Mouse (Mus musculus) T-helper 1 cell (primary cell): Measurements from ENCODE around the gene Ifit1bl2.
"Not testable (repeated sequence)": the region's sequence is repeated elsewhere in the genome, so short reads cannot be mapped to it uniquely, and the experiment has no call there.

Experiments used
- in situ Hi-C: fragments of 300-600 bp; cut with MboI, MseI; formaldehyde crosslinking; loops from one replicate; pipeline ENCODE4 v1.15.1; 2025; ENCODE audit warnings: high pct_unique_total_duplicates

Gene Ifit1bl2

DNA sequence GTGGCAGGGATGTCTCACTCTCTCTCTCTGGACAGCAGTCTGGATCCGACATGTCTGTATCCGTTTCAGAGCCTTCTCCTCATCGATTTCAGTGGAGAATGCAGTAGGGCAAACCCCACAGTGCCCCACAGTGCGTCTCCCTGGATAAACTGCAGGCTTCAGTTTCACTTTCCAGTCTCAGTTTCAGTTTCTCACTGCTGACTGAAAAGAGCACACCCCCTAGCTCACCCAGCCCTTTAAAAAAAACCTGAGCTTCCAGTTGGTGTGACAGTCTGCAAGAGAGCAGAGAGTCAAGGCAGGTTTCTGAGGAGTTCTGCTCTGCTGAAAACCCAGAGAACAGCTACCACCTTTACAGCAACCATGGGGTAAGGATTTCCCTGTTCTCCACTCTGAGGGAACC, at the start of gene Ifit1bl2, which contains the start of gene Ifit1:
Gene Ifit1bl2 (minus strand): TSS at position 121 of the 400 bp plus-strand sequence.
Gene Ifit1 (plus strand): TSS at position 249 of the 400 bp plus-strand sequence.
- in situ Hi-C loops = no loop called here

DNA sequence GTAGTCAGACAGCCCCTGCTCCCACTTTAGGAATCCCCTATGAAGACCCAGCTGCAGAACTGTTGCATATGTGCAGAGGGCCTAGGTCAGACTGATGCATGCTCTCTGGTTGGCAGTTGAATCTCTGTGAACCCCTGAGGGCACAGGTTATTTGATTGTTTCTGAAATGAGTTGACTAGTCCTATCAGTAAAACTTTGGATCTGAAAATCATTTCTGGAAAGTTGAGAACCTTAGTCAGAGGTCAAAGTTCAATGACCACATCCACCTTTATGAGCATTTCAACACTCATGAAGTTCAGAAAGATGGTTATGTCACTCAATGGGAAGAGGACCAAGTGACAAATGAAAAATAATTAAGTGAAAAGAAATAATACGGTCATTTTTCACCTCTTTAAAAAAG, 45.0 kb upstream of the Ifit1bl2 start:
- in situ Hi-C loops = loop anchor here (10.0 kb wide), 1 partner anchor 199 kb away; no protein-coding TSS in a partner anchor

DNA sequence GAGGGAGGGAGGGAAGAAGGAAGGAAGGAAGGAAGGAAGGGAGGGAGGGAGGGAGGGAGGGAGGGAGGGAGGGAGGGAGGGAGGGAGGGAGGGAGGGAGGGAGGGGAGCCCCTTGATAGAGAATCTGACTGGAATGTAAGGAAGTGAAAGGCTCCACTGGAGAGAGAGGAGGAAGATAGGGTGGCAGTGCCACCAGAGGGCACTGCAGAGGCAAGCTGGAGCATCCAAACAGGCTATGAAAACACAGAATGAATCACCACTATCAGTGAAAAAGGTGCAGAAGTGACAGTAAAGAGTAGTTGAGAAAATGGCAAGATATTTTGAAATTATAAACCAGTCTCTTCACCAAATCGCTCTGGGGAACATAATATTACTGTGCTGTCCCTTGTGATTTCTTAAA, 44.3 kb upstream of the Ifit1bl2 start:
- in situ Hi-C loops = loop anchor here (5.0 to 10.0 kb wide), 2 partner anchors 72 to 200 kb away; no protein-coding TSS in a partner anchor

DNA sequence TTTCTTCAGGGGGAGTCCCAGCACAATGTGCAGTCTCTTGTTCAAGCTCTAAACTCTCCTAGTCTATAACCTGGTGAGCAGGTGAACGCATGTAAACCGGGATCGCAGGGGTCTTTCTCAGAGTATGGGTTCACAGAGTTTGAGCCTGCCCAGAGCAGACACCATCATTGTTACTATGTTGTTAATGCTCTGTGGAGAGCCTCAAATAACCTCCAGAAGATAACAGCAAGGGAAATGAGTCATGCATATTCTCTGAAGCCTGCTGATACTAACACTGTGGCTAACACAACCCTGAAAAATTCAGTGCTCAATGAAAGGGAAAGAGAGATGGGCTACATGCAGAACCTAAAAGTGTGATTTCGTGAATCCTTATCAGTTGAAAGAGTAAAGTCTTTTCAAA, 37.9 kb upstream of the Ifit1bl2 start:
- in situ Hi-C loops = loop anchor here (5.0 kb wide), 1 partner anchor 239 kb away; no protein-coding TSS in a partner anchor

DNA sequence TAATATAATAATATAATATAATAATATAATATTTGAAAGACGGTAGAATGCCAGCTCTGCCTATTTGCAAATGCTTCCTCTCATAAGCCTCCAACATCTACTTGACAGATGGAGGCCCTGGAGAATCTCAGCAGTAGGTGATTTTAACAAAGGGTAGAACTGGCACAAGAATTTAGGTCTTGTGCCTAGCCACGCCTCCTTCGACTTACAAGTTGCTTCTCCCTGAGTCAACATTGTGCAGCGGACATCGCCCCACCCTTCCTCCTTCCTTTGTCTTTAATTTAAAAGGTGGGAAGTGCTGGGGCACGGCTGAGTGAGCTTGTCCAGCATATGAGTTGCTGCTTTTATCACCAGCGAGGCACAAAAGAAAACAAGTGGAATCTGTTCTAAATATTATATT, 32.9 kb upstream of the Ifit1bl2 start:
- in situ Hi-C loops = no loop called here

DNA sequence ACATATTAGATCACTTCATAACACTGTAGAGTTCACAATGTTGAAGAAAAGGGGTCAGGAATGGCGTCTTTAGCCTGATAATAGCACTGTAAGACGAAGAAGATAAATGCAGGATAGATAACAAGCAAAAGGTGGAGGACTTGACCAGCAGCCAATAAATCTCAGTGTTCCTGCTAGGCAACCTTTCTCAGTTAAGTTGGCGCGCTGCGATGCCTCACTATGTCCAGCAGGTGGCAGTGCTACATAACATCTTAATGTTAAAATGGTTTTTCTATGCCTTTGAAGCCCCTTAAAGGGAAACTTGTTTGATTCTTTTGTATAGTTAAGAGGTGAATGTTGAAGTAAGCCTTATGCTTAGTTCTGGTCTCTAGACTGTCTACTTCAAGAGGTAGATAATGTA, 25.6 kb upstream of the Ifit1bl2 start:
- in situ Hi-C loops = loop anchor here (10.0 kb wide), 1 partner anchor 121 kb away; no protein-coding TSS in a partner anchor

DNA sequence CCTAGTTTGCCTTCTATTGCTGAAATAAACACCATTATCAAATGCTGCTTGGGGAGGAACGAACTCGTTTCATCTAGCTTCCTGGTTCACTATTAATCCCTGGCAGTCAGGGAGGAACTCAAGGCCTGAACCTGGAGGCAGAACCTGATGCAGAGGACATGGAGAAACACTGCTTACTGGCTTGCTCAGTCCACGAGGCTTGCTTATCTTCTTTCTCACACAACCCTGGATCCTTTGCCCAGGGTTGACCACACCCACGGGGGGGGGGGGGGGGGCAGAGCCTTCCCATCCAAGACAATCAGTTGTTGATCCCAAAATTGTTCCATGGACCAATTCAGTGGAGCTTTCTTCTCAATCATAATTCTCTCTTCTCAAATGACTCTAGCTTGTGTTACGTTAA, 22.2 kb upstream of the Ifit1bl2 start:
- in situ Hi-C loops = loop anchor here (10.0 kb wide), 1 partner anchor 118 kb away; no protein-coding TSS in a partner anchor

DNA sequence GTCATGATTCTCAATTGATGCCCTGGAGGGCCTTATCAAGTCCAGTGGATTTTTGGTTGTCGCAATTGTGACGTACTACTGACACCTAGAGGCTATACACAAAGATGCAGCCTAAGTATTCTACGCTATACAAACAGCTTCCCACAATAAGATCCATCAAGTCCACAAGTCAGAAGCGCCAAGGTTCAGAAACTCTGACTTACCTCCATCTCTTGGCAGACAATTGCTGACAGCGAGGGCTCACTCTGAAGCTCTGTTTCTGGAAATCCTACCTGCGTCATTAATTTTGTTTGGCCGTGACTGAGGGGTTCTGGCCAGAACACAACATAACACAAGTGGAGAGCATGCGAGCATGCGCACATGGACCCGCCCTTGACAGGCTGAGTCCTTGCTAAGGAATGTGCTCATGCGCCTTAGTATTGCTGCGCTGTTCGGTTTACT, 21.5 kb upstream of the Ifit1bl2 start:
- in situ Hi-C loops = loop anchor here (10.0 kb wide), 1 partner anchor 117 kb away; no protein-coding TSS in a partner anchor

DNA sequence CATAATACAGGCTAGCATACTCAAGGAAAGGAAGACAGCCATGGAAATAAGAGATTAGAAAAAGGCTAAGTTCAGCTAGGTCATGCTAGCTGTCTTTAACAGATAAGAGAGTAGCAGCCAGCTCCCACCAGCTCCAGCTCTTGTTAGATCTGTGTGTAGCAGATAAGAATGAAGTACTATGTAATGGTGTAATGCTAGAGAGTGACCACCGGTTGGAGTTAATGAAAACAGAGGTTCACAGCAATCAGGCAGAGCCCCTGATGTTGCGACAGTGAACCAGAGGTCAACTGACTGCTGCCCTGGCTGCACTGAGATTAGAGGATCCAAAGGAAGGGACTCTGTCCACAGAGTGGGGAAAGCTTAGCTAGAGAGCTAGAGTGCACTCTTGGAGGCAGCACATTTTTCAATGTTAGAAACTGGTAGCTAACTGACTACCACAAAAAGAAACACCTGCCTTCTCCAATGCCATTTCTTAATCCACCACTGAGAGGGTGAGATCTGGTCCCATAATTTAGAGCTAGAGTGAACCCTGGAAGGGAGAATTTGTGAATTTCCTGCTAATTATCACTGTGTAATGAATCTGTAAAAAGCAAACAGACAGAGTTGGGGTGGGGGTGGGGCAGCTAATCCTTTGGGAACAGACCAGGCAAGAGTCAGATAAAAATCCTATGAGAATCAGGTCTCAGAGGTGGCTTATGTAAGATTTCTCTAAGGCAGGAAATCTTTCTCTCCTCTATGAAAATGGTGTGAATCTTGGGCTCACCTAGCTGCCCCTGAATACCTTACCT, 16.2 kb upstream of the Ifit1bl2 start:
- in situ Hi-C loops = loop anchor here (10.0 kb wide), 1 partner anchor 322 kb away; no protein-coding TSS in a partner anchor

DNA sequence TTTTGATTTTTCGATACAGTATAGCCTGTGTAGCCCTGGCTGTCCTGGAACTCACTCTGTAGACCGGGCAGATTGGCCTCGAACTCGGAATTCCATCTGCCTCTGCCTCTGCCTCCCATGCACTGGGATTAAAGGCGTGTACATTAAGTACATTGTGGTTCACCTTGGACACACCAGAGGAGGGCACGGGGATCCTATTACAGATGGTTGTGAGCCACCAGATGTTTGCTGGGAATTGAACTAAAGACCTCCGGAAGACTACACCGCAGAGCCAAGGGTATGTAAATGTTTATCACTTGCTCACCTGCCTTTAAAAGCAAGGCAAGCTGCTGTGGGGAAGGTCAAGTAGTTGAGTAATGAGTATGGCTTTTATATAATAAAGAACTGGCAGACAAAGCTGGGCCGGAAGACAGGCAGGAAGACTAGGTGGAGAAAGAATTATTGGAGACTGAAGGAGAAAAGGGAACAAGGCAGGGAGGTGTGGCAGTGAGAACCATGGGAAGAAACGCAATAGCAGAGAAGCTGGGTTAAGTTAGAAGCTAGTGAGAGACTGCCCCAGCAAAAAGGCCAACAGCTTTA, 14.8 kb upstream of the Ifit1bl2 start:
- in situ Hi-C loops = loop anchor here (10.0 kb wide), 1 partner anchor 321 kb away; no protein-coding TSS in a partner anchor

DNA sequence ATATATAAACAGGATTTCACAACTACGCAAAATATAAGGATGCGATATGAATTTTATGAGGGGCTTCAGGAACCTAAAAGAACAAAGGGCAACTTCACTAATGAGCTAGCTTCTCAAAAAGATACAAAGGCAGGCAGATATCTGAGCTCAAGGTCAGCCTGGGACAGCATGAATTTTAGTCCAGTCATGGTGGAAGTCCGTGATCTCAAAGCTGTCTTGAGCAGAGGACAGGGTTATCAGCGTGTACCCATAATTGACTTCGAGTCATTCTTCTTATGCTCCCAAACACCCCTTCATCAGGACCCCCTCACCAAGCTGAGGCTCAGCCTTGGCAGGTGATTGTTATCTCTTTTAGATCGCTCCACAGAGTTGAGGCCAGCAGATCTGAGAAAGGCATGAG, 10.5 kb upstream of the Ifit1bl2 start:
- in situ Hi-C loops = loop anchor here (10.0 kb wide), 1 partner anchor 316 kb away; no protein-coding TSS in a partner anchor

DNA sequence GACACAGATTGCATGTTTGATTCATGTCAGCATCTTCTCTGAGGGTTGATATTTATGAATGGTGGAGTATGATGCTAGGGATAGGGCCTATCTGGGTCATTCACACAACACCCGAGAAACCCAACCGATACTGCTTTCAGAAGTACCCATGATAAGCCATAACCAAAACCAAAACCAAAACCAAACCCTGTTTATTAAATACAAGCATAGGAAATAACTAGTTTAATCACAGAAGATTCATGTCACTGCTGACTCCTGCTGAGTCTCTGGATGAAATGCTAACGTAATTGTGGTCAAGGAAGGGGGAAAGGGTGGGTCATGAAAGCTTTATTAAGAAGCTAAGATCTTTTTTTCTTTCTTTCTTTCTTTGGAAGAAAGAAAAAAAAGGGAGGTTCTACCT, 9.7 kb upstream of the Ifit1bl2 start:
- in situ Hi-C loops = loop anchor here (10.0 kb wide), 1 partner anchor 315 kb away; no protein-coding TSS in a partner anchor

DNA sequence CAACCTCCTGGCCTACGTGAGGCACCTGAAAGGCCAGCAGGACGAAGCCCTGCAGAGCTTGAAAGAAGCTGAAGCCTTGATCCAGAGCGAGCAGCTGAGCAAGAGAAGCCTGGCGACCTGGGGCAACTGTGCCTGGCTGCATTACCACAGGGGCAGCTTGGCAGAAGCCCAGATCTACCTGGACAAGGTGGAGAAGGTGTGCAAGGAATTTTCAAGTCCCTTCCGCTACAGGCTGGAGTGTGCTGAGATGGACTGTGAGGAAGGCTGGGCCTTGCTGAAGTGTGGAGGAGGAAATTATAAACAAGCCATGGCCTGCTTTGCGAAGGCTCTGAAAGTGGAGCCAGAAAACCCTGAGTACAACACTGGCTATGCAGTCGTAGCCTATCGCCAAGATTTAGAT, 7.1 kb upstream of the Ifit1bl2 start:
- in situ Hi-C loops = not testable (repeated sequence)

DNA sequence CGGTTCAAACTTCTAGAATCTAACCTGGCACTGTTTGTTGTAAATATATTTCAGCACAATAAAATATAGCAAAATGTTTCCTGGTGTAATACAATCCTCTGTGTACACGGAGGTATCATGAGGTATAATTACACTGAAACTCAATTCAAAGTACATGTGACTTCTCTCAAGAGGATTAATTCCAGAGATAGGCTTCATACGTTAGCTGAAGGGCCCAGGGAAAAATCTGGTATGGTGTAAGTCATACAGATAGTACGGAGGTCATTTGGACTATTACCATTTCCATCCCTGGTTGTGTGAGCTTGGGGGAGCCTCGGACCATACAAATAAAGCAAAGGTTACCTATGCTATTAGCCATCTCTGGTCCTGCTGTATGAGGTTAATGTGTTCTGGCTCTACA, 2.1 kb upstream of the Ifit1bl2 start:
- in situ Hi-C loops = no loop called here

DNA sequence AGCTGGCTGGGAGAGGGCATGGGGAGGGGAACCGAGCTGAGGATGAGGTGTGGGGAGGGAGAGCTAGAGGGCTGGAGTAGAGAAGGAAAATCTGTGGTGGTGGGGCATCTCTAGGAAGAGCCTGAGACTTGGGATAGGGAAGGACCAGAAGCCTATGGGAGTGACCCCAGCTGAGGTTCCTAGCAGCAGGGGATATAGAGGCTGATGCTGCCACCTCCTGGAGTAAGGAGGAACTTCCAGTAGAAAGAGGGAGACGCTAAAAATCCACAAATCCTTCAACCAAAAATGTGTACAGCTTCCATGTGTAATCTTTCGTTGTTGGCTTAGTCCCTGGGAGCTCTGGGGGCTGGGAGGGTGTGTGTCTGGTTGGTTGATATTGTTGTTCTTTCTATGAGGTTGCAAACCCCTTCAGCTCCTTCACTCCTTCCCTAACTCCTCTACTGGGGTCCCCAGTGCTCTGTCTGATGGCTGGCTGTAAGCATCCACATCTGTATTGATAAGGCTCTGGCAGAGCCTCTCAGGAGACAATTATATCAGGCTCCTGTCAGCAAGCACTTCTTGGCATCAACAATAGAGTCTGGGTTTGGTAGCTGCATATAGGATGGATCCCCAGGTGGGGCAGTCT, 3.5 kb downstream of the Ifit1bl2 start:
- in situ Hi-C loops = loop anchor here (5.0 kb wide), 1 partner anchor 85 kb away; the partner anchor contains the start of gene Ifit2

DNA sequence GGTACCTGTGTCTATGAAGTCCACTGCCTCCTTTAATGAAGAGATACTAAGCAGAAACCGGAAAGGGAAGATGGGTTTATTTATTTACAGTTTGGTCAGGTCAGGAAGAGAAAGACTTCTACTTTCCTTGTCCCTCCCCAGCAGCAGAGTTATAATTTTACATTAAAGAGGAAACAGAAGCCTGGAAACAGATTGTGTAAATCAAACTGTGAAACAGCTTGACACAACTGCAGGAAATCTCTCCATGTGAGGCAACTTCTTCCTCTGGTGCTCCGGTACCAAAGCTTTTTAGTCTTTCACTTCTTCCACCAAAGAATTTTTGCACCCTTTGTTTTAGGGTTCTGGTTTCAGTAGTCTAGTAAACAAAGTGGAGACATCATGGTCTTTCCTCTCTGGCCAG, 7.1 kb downstream of the Ifit1bl2 start:
- in situ Hi-C loops = no loop called here

DNA sequence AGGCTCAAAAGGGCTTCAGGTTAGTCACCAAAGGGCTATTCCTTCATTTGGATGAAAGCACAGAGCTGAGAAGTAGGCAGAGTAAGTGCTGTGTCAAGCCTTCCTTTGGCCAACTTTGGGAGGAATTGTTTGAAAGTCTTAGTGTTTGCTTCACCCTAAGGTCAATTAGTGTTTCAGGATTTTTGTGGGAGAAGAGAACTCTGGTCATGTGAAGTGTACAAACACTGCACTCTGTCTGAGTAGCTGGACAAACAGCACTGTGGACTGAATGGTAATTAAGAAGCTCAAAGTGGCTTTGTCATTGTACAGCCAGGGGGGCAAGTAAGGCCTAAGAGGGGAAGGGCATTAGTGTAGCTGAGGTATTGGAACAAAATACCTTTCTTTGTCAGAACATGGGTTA, 9.1 kb downstream of the Ifit1bl2 start:
- in situ Hi-C loops = no loop called here

DNA sequence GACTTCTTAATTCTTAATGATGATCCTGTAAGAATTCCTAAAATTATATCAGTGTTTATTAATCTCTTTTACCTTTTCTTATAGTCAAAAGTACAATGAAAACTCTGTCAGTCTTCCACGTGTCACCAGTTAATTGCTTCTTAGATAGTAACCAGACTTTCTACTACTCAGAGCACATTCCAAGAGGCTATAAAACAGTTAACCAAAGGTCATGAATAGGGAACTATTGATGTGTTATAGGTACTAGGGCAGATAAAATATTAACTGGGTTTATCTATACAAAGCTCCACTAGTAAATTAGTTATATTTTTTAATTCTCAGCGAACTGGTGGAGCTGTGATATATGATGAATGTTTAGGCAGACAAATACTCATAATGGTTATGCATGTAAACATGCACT, 13.0 kb downstream of the Ifit1bl2 start:
- in situ Hi-C loops = no loop called here

DNA sequence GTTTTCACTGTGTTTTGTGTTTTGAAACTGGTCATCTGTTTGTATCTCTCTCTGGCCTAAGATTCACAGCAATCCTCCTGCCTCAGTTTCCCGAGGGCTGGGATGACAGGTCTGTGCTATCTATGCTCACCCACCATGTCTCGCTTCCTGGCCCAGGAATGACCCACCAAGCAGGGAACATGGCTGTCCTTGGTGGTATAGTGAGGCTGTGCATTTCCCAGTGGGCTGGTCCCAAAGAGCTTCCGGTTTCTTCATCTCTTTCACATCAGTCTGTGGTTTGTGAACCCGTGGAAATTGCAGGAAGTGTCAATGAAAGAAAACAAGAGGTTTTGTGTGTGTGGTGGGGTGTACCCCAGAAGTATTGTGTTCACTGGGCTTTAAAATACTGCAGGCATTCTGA, 15.9 kb downstream of the Ifit1bl2 start:
- in situ Hi-C loops = no loop called here

DNA sequence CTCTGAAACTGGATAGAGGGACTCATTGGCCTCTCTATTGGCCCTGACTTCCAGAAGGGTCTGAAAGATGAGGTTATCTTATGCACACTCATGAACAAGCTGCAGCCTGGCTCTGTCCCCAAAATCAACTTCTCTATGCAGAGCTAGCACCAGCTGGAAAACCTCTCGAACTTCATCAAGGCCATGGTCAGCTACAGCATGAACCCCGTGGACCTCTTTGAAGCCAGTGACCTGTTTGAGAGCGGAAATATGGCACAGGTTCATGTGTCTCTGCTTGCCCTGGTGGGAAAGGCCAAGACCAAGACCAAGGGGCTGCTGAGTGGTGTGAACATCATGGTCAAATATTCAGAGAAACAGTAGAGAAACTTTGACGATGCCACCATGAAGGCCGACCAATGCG, 16.8 kb downstream of the Ifit1bl2 start:
- in situ Hi-C loops = no loop called here

DNA sequence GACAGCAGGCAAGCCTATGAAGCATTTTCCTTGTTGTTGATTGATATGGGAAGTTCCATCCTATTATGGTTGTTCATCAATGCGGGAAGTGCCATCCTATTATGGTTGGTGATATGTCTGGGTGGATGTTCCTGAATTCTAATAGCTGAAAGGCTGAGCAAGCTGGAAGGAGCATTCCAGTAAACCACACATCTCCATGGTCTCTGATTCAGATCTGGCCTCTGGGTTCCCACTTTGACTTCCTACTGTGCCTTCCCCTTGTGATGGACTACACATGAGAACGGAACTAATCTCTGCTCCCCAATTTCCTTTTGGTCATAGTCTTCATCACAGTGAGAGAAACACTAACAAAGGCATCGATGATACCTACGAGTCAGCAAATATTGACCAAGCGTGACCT, 19.7 kb downstream of the Ifit1bl2 start:
- in situ Hi-C loops = no loop called here
